Mouse (Mus musculus) megakaryocyte, embryonic 14.5 days (primary cell): ENCODE measurements around the gene Gm21992. TPM values are rescaled to one million over a fixed set of nuclear protein-coding genes. Genes with fewer than 3 reads are reported as not detected.

Experiments
- H3K27me3 ChIP-seq: replicated peaks from 2 replicates; pipeline ENCODE3; 2012; ENCODE audit warnings: inconsistent platforms
- H3K36me3 ChIP-seq: replicated peaks from 2 replicates; pipeline ENCODE3; 2012; ENCODE audit warnings: low read length, inconsistent platforms, mixed read lengths
- H3K4me1 ChIP-seq: 2 replicates; pipeline ENCODE4 v1.6.1; 2012; ENCODE audit warnings: inconsistent platforms
- H3K4me3 ChIP-seq: replicated peaks from 2 replicates; pipeline ENCODE3; 2012; ENCODE audit warnings: moderate library complexity, mild to moderate bottlenecking, inconsistent platforms
- H3K9me3 ChIP-seq: 2 replicates; pipeline ENCODE4 v1.6.1; 2012; ENCODE audit warnings: inconsistent platforms
- FLI1 ChIP-seq: IDR thresholded peaks from 2 replicates; pipeline ENCODE4 v1.6.1; 2012; ENCODE audit warnings: low read length, inconsistent platforms, mixed read lengths
- GATA1 ChIP-seq: IDR thresholded peaks from 3 replicates; pipeline ENCODE4 v1.6.1; 2012; ENCODE audit warnings: mixed read lengths, low read length, inconsistent platforms, borderline replicate concordance
- polyA plus RNA-seq: library from polyadenylated mRNA; stranded (reverse); fragments of >175 nt; gene quantifications from 2 replicates; pipeline ENCODE4 v1.2.3, GENCODE M21; 2012; ENCODE audit warnings: low replicate concordance; ENCODE audit not compliant: insufficient read depth

The Gm21992 gene
- polyA plus RNA-seq: 4.9 TPM in 1 of 2 replicates, not detected in the other

GRCm38 (mm10) chr19:4811063-4811908, at the start of gene Gm21992, which contains the start of gene Rbm14:
Gene Gm21992, minus strand, starts transcription at chr19:4811612.
Gene Rbm14, minus strand, starts transcription at chr19:4811634.
- peaks cover 10% of the 10 kb centered on the region for H3K9me3 ChIP-seq
- TF ChIP-seq GATA1 (no peak), FLI1 (no peak)
- peak within 1 kb of the TSS; percentile 99 for H3K4me3 ChIP-seq

GRCm38 (mm10) chr19:4859081-4859480, 47.7 kb upstream of the Gm21992 start:
- peaks cover 83% of the 10 kb centered on the region for H3K27me3 ChIP-seq

More at GRCm38 (mm10) chr19:4811063-4811908, at the start of gene Gm21992, which contains the start of gene Rbm14:
- Histone ChIP-seq H3K36me3 (peaks cover 4% of the 10 kb centered on the region), H3K27me3 (no peaks in the 10 kb centered on the region), H3K4me1 (peaks cover 37% of the 10 kb centered on the region)

GRCm38 (mm10) chr19:4855951-4856350, 44.5 kb upstream of the Gm21992 start:
- Histone ChIP-seq H3K4me1 (peaks cover 12% of the 10 kb centered on the region), H3K27me3 (peaks cover 72% of the 10 kb centered on the region), H3K9me3 (no peaks in the 10 kb centered on the region), H3K4me3 (no peak overlapping the region), H3K36me3 (no peaks in the 10 kb centered on the region)
- no peak for TF ChIP-seq FLI1
- TF ChIP-seq GATA1: no peak

More at GRCm38 (mm10) chr19:4859081-4859480, 47.7 kb upstream of the Gm21992 start:
- Histone ChIP-seq H3K4me1 (peaks cover 12% of the 10 kb centered on the region), H3K9me3 (peaks cover 5% of the 10 kb centered on the region; the same call in 1 of the 2 replicates), H3K36me3 (no peaks in the 10 kb centered on the region), H3K4me3 (no peak overlapping the region)
- TF ChIP-seq GATA1: no peak
- no peak for TF ChIP-seq FLI1

DNA sequence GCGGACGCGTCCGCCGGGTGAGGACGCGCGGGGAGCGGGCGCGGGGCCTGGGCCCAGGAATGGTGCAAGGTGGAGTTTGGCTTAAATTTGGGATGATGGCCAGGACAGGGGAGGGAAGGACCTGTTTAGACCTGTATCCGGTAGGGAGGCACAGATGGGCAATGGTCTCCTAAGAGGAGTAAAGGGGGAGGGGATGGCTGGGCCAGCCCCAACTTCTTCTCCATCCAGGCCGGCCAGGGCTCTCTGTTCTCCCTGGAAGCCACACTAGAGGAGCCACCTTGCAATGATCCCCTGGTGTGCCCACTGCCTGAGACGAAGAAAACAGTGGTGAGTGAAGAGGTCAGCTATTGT, 44.0 kb upstream of the Gm21992 start:
- peak overlapping the region; percentile 90 for H3K4me3 ChIP-seq
- TF ChIP-seq FLI1: no peak
- H3K36me3 ChIP-seq: no peaks in the 10 kb centered on the region
- H3K9me3 ChIP-seq: no peaks in the 10 kb centered on the region
- peaks cover 75% of the 10 kb centered on the region for H3K27me3 ChIP-seq
- peaks cover 12% of the 10 kb centered on the region for H3K4me1 ChIP-seq

GRCm38 (mm10) chr19:4854552-4855469, 43.4 kb upstream of the Gm21992 start, which contains the start of gene Ctsf:
Gene Ctsf, plus strand, starts transcription at chr19:4855130.
- Histone ChIP-seq H3K4me1 (peaks cover 12% of the 10 kb centered on the region), H3K36me3 (no peaks in the 10 kb centered on the region), H3K4me3 (peak within 1 kb of the TSS; percentile 90), H3K9me3 (no peaks in the 10 kb centered on the region), H3K27me3 (peaks cover 73% of the 10 kb centered on the region)
- TF ChIP-seq FLI1 (no peak), GATA1 (no peak)

DNA sequence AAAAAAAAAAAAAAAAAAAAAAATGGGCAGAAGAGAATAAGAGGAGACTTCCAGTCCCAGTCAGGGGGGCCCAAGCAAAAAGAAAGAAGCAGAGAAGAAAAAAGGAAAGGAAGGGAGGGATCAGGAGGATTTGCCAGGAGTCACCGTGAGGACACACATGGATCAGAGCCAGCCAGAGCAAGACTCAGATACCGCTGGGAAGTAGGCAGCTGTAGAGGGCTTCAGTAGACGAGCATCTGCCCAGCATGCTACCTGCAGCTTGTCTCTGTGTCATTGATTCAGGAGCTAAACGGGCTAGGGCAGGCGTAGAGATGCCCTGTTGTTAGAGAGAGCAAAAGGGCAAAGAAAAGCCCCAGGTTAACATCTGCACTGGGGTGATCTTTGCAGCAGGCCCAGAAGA, 38.9 kb upstream of the Gm21992 start:
- H3K27me3 ChIP-seq: peaks cover 48% of the 10 kb centered on the region
- H3K4me3 ChIP-seq: no peak overlapping the region
- no peaks in the 10 kb centered on the region for H3K9me3 ChIP-seq
- H3K4me1 ChIP-seq: peaks cover 8% of the 10 kb centered on the region
- H3K36me3 ChIP-seq: no peaks in the 10 kb centered on the region
- TF ChIP-seq FLI1 (no peak), GATA1 (no peak)

DNA sequence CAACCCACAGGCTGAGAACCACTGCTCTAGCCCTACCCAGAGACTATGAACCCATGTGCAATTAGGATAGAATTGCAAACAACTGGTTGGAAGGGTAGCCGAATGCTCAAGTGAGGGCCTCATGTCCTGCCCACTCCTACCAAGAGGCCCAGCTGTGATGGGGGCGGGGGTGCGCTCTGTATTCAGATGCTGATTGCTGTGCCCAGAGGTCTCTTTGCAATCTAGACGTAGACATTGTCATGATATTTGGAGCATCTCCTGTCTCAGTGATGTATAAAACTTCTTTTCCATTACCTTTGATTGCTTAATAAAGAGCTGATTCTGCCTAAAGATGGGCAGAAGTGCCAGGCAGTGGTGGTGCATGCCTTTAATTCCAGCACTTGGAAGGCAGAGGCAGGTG, 38.4 kb upstream of the Gm21992 start:
- Histone ChIP-seq H3K36me3 (no peaks in the 10 kb centered on the region), H3K4me3 (no peak overlapping the region), H3K27me3 (peaks cover 45% of the 10 kb centered on the region), H3K4me1 (peaks cover 4% of the 10 kb centered on the region; the same call in 1 of the 2 replicates), H3K9me3 (no peaks in the 10 kb centered on the region)
- no peak for TF ChIP-seq FLI1
- TF ChIP-seq GATA1: no peak

DNA sequence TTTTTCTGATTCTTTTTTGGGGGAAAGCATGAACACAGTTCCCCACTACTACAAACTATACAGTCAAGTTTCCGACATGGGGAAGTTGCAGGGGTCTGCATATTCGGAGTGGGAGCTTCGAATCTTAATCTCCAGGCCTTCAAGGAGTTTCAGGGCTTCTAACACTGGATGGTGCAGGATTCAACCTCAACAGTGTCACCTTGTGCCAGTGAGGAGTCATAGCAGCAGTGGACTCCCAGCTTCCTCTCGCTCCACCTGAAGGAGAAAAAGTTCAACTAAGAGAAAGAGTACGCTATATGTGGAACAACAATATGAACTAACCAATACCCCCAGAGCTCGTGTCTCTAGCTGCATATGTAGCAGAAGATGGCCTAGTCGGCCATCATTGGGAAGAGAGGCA, 36.1 kb upstream of the Gm21992 start:
- no peak overlapping the region for H3K4me3 ChIP-seq
- peaks cover 3% of the 10 kb centered on the region; the same call in 1 of the 2 replicates for H3K4me1 ChIP-seq
- H3K36me3 ChIP-seq: no peaks in the 10 kb centered on the region
- TF ChIP-seq FLI1 (no peak), GATA1 (no peak)
- H3K27me3 ChIP-seq: peaks cover 35% of the 10 kb centered on the region
- no peaks in the 10 kb centered on the region for H3K9me3 ChIP-seq

- TF ChIP-seq GATA1: no peak
- no peak for TF ChIP-seq FLI1
- Histone ChIP-seq H3K27me3 (peaks cover 47% of the 10 kb centered on the region), H3K36me3 (no peaks in the 10 kb centered on the region), H3K9me3 (no peaks in the 10 kb centered on the region), H3K4me1 (peaks cover 3% of the 10 kb centered on the region; the same call in 1 of the 2 replicates), H3K4me3 (no peak overlapping the region)
Observed at GRCm38 (mm10) chr19:4845846-4846245, 34.4 kb upstream of the Gm21992 start.

GRCm38 (mm10) chr19:4842611-4843010, 31.2 kb upstream of the Gm21992 start:
- H3K4me1 ChIP-seq: peaks cover 29% of the 10 kb centered on the region
- TF ChIP-seq FLI1: no peak
- no peak for TF ChIP-seq GATA1

More at GRCm38 (mm10) chr19:4842611-4843010, 31.2 kb upstream of the Gm21992 start:
- Histone ChIP-seq H3K27me3 (peaks cover 40% of the 10 kb centered on the region), H3K36me3 (peaks cover 5% of the 10 kb centered on the region), H3K9me3 (no peaks in the 10 kb centered on the region), H3K4me3 (no peak overlapping the region)
